Mouse (Mus musculus): Measurements from ENCODE around the gene Cpne7.

DNA sequence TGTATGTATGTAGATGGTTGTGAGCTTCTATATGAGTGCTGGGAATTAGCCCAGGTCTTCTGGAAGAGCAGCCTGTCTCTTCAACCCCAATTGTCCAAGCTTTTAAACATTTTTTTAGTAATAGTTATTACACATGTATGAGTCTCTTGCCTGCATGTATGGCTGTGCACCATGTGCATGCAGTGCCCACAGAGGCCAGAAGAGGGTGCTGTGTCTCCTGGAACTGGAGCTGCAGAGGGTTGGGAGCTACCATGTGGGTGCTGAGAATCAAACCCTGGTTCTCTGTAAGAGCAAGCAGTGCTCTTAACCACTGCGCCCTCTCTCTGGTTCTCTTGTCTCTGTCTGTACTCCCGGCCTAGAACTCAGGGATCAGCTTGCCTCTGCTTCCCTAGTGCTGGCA lies 15.8 kb downstream of the Cpne7 start:
- TF ChIP-seq POLR2A (IDR thresholded peaks at IDR 0.05; ENCODE audit: insufficient read length, low read depth) (no peak), E2F4 (IDR thresholded peaks at IDR 0.05; ENCODE audit: insufficient read depth) (no peak), TCF12 (IDR thresholded peaks at IDR 0.05; ENCODE audit: insufficient read depth, poor library complexity, severe bottlenecking) (no peak), SRF (IDR thresholded peaks at IDR 0.05; ENCODE audit: control insufficient read depth, insufficient read length, low read depth) (no peak), POLR2AphosphoS2 (IDR thresholded peaks at IDR 0.05; ENCODE audit: insufficient read length, low read depth) (no peak), MYOG (IDR thresholded peaks at IDR 0.05; ENCODE audit: control insufficient read depth in 1 of 3, insufficient read depth in 1 of 3, insufficient read length in 2 of 3, low read depth in 2 of 3) (no peak), MAX (IDR thresholded peaks at IDR 0.05; ENCODE audit: low read depth) (no peak), USF1 (IDR thresholded peaks at IDR 0.05; ENCODE audit: low read depth) (no peak)
